Mouse (Mus musculus) forebrain, embryonic 15.5 days (tissue): ENCODE results near the gene Anapc15. TPM values are rescaled to one million over a fixed set of nuclear protein-coding genes. Genes with fewer than 3 reads are reported as not detected.
"Not testable (repeated sequence)": the region's sequence is repeated elsewhere in the genome, so short reads cannot be mapped to it uniquely, and the experiment has no call there.

Experiments used
- ATAC-seq: fragments of 200-750 bp; cut with Nextera tagmentation; replicated peaks from 2 replicates; pipeline ENCODE4 v1.8.0; 2017; ENCODE audit warnings: mild to moderate bottlenecking, moderate TSS enrichment, moderate library complexity
- H3K27ac ChIP-seq: fragments of 300-500 bp; sonication (generic); replicated peaks from 2 replicates; pipeline ENCODE4 v1.5.1; 2015; ENCODE audit warnings: mild to moderate bottlenecking, inconsistent platforms
- H3K27me3 ChIP-seq: fragments of 300-500 bp; sonication (generic); 2 replicates; pipeline ENCODE4 v1.6.1; 2015; ENCODE audit warnings: inconsistent platforms
- H3K36me3 ChIP-seq: fragments of 300-500 bp; sonication (generic); 2 replicates; pipeline ENCODE4 v1.6.1; 2015; ENCODE audit warnings: mild to moderate bottlenecking, inconsistent platforms
- H3K4me1 ChIP-seq: fragments of 300-500 bp; sonication (generic); 2 replicates; pipeline ENCODE4 v1.6.1; 2015; ENCODE audit warnings: inconsistent platforms
- H3K4me2 ChIP-seq: fragments of 300-500 bp; sonication (generic); replicated peaks from 2 replicates; pipeline ENCODE4 v1.6.1; 2015; ENCODE audit warnings: mild to moderate bottlenecking, inconsistent platforms
- H3K4me3 ChIP-seq: fragments of 300-500 bp; sonication (generic); 2 replicates; pipeline ENCODE4 v1.5.1; 2015; ENCODE audit warnings: mild to moderate bottlenecking, inconsistent platforms
- H3K9ac ChIP-seq: fragments of 300-500 bp; sonication (generic); replicated peaks from 2 replicates; pipeline ENCODE4 v1.6.1; 2015; ENCODE audit warnings: mild to moderate bottlenecking, inconsistent platforms
- H3K9me3 ChIP-seq: fragments of 300-500 bp; sonication (generic); 2 replicates; pipeline ENCODE4 v1.6.1; 2016; ENCODE audit warnings: inconsistent platforms
- WGBS: fragments of 180-500 bp; shearing (Covaris S2); methylation state at CpG from one replicate; pipeline ENCODE4 v1.1.7; 2015; ENCODE audit warnings: mixed read lengths; 5-methylcytosine and 5-hydroxymethylcytosine counted together
- polyA plus RNA-seq: library from polyadenylated mRNA; unstranded; fragments of >200 nt; fragmentation: Nextera tagmentation; extraction: Ambion mirVana; gene quantifications from 2 replicates; pipeline ENCODE4 v1.2.1, GENCODE M21; 2015

Gene Anapc15
- polyA plus RNA-seq, 1 experiment from 2014 or later, result 71.1 TPM

GRCm38 (mm10) chr7:101906696-101907095 lies 43.2 kb downstream of the Anapc15 start:
- no peaks in the 10 kb centered on the region for H3K27me3 ChIP-seq
- peaks cover 27% of the 10 kb centered on the region for H3K4me1 ChIP-seq
- peaks cover 23% of the 10 kb centered on the region for H3K36me3 ChIP-seq
- WGBS, result 83% methylated on average over 8 of the region's 8 CpGs
- no peaks in the 10 kb centered on the region for H3K9me3 ChIP-seq
- no peak overlapping the region for H3K27ac ChIP-seq
- H3K9ac ChIP-seq, result peak overlapping the region; percentile 95
- ATAC-seq, result no peak
- H3K4me3 ChIP-seq, result peak overlapping the region; percentile 83
- H3K4me2 ChIP-seq, result peak overlapping the region; percentile 55

- Histone ChIP-seq H3K4me2 (no peak overlapping the region), H3K27me3 (no peaks in the 10 kb centered on the region), H3K4me3 (no peak overlapping the region), H3K27ac (no peak overlapping the region), H3K9me3 (no peaks in the 10 kb centered on the region), H3K9ac (no peak overlapping the region), H3K36me3 (peaks cover 35% of the 10 kb centered on the region), H3K4me1 (peaks cover 27% of the 10 kb centered on the region)
- 84% methylated on average over 4 of the region's 4 CpGs for WGBS
- no peak for ATAC-seq
Measured at GRCm38 (mm10) chr7:101908367-101908766, 44.9 kb downstream of the Anapc15 start.

GRCm38 (mm10) chr7:101910138-101910537 lies 46.6 kb downstream of the Anapc15 start:
- H3K27me3 ChIP-seq, result no peaks in the 10 kb centered on the region
- 92% methylated on average over 4 of the region's 4 CpGs for WGBS
- H3K4me3 ChIP-seq, result no peak overlapping the region
- peaks cover 49% of the 10 kb centered on the region for H3K36me3 ChIP-seq
- no peak overlapping the region for H3K9ac ChIP-seq
- peaks cover 24% of the 10 kb centered on the region for H3K4me1 ChIP-seq
- no peak for ATAC-seq
- no peaks in the 10 kb centered on the region for H3K9me3 ChIP-seq
- H3K4me2 ChIP-seq, result no peak overlapping the region
- H3K27ac ChIP-seq, result no peak overlapping the region

DNA sequence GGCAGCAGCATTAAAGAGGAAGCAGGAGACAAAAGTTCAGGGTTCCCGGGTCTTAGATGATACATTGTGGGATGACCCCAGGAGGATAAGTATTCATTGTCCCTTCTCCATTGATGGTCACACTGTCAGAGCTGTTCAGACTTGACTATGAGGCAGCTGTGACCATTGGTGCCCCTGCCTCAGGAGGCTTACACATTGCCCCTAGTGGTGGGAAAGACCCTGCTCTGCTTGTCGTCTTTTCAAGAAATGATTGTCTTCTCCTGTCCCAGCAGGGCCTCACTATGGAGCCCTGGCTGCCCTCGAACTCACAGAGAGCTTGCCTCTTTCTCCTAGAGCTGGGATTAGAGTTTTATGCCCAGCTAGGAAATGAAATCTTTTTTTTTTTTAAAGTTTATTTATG lies 48.5 kb downstream of the Anapc15 start:
- H3K27ac ChIP-seq, result no peak overlapping the region
- no peak overlapping the region for H3K9ac ChIP-seq
- H3K4me3 ChIP-seq, result no peak overlapping the region
- 62% methylated on average over 3 of the region's 3 CpGs for WGBS
- no peak for ATAC-seq
- H3K27me3 ChIP-seq, result no peaks in the 10 kb centered on the region
- H3K4me2 ChIP-seq, result no peak overlapping the region
- H3K4me1 ChIP-seq, result peaks cover 13% of the 10 kb centered on the region
- H3K36me3 ChIP-seq, result peaks cover 49% of the 10 kb centered on the region
- H3K9me3 ChIP-seq, result no peaks in the 10 kb centered on the region

- peaks cover 16% of the 10 kb centered on the region for H3K36me3 ChIP-seq
- H3K9me3 ChIP-seq, result no peaks in the 10 kb centered on the region
- H3K4me2 ChIP-seq, result no peak overlapping the region
- H3K27me3 ChIP-seq, result no peaks in the 10 kb centered on the region
- no peak overlapping the region for H3K4me3 ChIP-seq
- no peak overlapping the region for H3K27ac ChIP-seq
- 34% methylated on average over 1 of the region's 1 CpGs for WGBS
- peak; percentile 70 for ATAC-seq
- no peaks in the 10 kb centered on the region for H3K4me1 ChIP-seq
- H3K9ac ChIP-seq, result no peak overlapping the region
Measured at GRCm38 (mm10) chr7:101918071-101918470, 54.6 kb downstream of the Anapc15 start.

GRCm38 (mm10) chr7:101925892-101926291 lies 62.4 kb downstream of the Anapc15 start:
- H3K27me3 ChIP-seq, H3K4me2 ChIP-seq, H3K9ac ChIP-seq, H3K4me1 ChIP-seq, H3K36me3 ChIP-seq, H3K27ac ChIP-seq, H3K9me3 ChIP-seq, H3K4me3 ChIP-seq, ATAC-seq: not testable (repeated sequence)

- ATAC-seq, result no peak
- H3K27ac ChIP-seq, result no peak overlapping the region
- no peak overlapping the region for H3K9ac ChIP-seq
- H3K4me3 ChIP-seq, result no peak overlapping the region
- no peaks in the 10 kb centered on the region for H3K9me3 ChIP-seq
- H3K36me3 ChIP-seq, result no peaks in the 10 kb centered on the region
- WGBS, result 83% methylated on average over 3 of the region's 3 CpGs
- no peak overlapping the region for H3K4me2 ChIP-seq
- no peaks in the 10 kb centered on the region for H3K27me3 ChIP-seq
- H3K4me1 ChIP-seq, result peaks cover 8% of the 10 kb centered on the region
Measured at GRCm38 (mm10) chr7:101928093-101928492, 64.6 kb downstream of the Anapc15 start.

GRCm38 (mm10) chr7:101932551-101932950 lies 69.0 kb downstream of the Anapc15 start:
- Histone ChIP-seq H3K27me3 (no peaks in the 10 kb centered on the region), H3K9me3 (no peaks in the 10 kb centered on the region), H3K36me3 (no peaks in the 10 kb centered on the region), H3K4me2 (peak overlapping the region; percentile 76; the same call in 1 of the 2 replicates), H3K9ac (no peak overlapping the region), H3K4me3 (peak overlapping the region; percentile 89), H3K27ac (no peak overlapping the region), H3K4me1 (peaks cover 35% of the 10 kb centered on the region)
- no peak for ATAC-seq
- 89% methylated on average over 1 of the region's 1 CpGs for WGBS

- ATAC-seq, result peak; percentile 51
- Histone ChIP-seq H3K9me3 (no peaks in the 10 kb centered on the region), H3K4me1 (peaks cover 38% of the 10 kb centered on the region), H3K27me3 (no peaks in the 10 kb centered on the region), H3K36me3 (no peaks in the 10 kb centered on the region), H3K9ac (peak overlapping the region; percentile 75), H3K27ac (peak overlapping the region; percentile 3; the same call in 1 of the 2 replicates), H3K4me2 (peak overlapping the region; percentile 76), H3K4me3 (peak overlapping the region; percentile 89)
- WGBS, result 8% methylated on average over 15 of the region's 15 CpGs
Measured at GRCm38 (mm10) chr7:101933300-101933699, 69.8 kb downstream of the Anapc15 start.

DNA sequence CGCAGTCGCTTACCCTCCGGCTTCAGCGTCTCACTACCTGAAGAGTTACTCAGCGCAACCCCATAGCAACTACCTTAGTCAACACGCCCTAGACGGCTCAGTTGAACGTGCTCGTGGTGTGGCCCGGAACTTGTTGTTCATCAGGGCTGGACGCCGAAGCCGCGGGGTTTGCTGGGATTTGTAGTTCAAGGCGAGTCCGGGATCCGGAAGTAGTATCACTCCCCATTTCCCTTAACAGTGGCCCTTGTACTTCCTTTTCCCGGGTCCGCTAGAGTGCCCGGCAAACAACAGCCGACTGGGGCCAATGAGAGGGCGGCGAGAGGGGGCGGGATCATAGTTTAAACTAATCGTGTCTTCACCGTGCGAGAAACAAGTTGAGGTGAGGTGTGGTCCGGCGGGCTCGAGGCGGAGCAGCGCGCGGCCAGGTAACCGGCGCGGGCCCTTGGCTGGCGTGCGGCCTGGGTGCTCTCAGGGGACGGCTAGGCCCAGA lies 70.3 kb downstream of the Anapc15 start, which contains the start of the genes Lrrc51 and Numa1:
Gene Lrrc51, minus strand, starts transcription at position 145 of the 490 bp plus-strand sequence.
Gene Numa1, plus strand, starts transcription at position 361 of the 490 bp plus-strand sequence.
- Histone ChIP-seq H3K4me2 (peak within 1 kb of the TSS; percentile 76), H3K4me3 (peak within 1 kb of the TSS; percentile 89), H3K9me3 (no peaks in the 10 kb centered on the region), H3K4me1 (peaks cover 38% of the 10 kb centered on the region), H3K9ac (peak within 1 kb of the TSS; percentile 75), H3K27me3 (no peaks in the 10 kb centered on the region), H3K36me3 (no peaks in the 10 kb centered on the region), H3K27ac (peak within 1 kb of the TSS; percentile 69)
- WGBS, result under 1% methylated on average over 40 of the region's 40 CpGs
- ATAC-seq, result peak; percentile 98

GRCm38 (mm10) chr7:101935957-101936356 lies 72.4 kb downstream of the Anapc15 start:
- no peak overlapping the region for H3K27ac ChIP-seq
- H3K4me2 ChIP-seq, result no peak overlapping the region
- no peaks in the 10 kb centered on the region for H3K36me3 ChIP-seq
- no peak for ATAC-seq
- no peak overlapping the region for H3K4me3 ChIP-seq
- H3K27me3 ChIP-seq, result no peaks in the 10 kb centered on the region
- no peaks in the 10 kb centered on the region for H3K9me3 ChIP-seq
- H3K4me1 ChIP-seq, result peaks cover 38% of the 10 kb centered on the region
- H3K9ac ChIP-seq, result no peak overlapping the region
- 92% methylated on average over 4 of the region's 4 CpGs for WGBS

DNA sequence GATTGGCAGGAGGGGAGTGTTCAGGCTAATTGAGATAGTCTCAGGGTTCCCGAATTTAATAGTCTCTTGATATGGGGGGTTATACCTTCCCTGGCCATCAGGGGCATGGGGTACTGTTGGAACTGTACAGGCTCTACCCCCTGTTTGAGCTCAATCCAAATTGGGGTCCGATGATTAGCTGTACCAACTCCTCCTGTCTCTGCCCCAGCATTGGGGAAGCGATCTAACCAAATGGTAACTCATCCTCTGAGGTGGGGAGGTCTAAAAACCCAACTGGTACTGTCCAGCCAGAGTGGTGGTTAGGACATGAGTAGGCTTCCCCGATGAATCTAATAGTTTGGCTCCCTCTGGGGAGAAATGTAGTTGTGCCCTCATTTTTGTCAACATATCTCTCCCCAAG lies 73.5 kb downstream of the Anapc15 start:
- Histone ChIP-seq H3K9me3 (no peaks in the 10 kb centered on the region), H3K4me3 (no peak overlapping the region), H3K4me1 (peaks cover 40% of the 10 kb centered on the region), H3K4me2 (no peak overlapping the region), H3K27me3 (no peaks in the 10 kb centered on the region), H3K9ac (no peak overlapping the region), H3K27ac (no peak overlapping the region), H3K36me3 (no peaks in the 10 kb centered on the region)
- ATAC-seq, result no peak
- WGBS, result 97% methylated on average over 4 of the region's 4 CpGs

DNA sequence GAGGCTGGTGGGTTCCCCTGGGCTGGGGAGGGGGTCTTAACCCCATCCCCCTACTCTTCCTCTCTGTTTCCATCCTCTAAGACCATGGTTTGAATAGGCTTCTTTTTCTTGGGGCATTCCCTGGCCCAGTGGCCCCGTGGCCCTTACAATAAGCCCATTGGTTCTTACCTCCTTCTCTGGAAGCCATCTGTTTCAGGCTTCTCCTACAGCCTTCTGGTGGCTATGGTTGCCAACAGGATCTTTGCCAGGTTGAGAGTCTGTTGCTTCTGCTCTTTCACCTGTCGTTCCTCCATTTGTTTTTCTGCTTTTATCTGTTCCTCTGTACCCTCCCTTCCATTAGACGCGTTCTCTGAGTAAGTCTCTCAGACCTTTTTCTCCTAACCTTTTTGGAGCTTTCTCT lies 74.1 kb downstream of the Anapc15 start:
- Histone ChIP-seq H3K27me3 (no peaks in the 10 kb centered on the region), H3K4me3 (no peak overlapping the region), H3K4me2 (no peak overlapping the region), H3K27ac (no peak overlapping the region), H3K9ac (no peak overlapping the region), H3K9me3 (no peaks in the 10 kb centered on the region), H3K4me1 (peaks cover 38% of the 10 kb centered on the region), H3K36me3 (no peaks in the 10 kb centered on the region)
- ATAC-seq, result no peak
- WGBS, result 85% methylated on average over 4 of the region's 4 CpGs
